Mouse (Mus musculus) fibroblast of lung, adult 2 months (primary cell): Measurements from ENCODE around the gene Rufy4.
A peak's percentile ranks its signal among the peaks of the same experiment; 100 is the strongest.

Source experiments
- DNase-seq: peaks from one replicate; pipeline ENCODE4 v3.0.0-alpha.2; 2011; ENCODE audit warnings: low read depth

The Rufy4 gene

DNA sequence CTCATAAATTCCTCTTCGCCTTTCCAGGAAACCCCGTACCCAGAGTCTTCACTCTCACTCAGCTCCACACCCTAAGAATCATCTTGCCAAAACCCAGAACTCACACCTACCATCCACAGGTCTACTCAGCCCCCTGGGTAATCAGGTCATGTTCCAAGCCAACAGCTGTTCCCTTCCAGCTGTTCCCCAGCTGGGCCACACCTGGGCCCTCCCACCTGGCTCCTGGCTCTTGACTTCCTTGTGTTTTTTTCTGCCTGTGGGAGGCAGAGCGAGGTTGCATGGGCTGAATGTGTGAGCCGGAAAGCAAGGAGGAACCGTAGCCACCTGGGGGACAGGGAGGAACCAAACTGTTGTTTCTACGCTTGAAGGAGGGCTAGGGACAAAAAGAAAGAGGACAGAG, 19.1 kb upstream of the Rufy4 start:
- no peak for DNase-seq

DNA sequence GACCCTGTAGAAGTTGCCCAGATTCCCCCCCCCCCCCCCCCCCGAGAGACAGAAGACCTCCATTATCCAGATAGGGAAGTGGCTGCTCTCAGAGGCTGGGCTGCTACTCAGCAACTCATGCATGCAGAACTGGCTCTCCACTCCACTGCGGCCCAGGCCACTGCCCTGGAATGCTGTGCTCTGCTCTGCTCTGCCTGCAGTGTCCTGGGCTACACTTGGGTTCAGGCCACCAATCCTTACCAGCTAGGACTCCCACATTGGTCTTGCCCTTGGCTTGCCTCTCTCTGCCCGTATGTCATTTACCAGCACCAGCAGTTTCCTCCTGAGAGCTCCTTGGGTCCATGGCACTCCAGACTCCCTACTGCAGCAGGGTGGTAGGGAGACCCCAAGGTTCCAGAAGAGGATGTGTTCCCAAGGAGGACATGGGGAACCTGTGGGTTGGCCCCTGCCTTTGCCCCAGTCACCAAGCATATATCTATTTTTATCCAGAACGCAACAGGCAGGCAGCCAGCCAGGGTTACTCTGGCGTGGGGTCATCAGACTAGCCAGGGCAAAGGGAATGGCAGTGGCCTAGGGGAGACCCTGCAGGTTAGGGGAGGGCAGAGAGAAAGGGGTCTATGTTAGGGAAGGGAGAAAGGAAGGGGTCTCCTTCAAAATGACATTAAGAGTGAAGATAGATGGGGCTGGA, 17.3 kb upstream of the Rufy4 start:
- no peak for DNase-seq

DNA sequence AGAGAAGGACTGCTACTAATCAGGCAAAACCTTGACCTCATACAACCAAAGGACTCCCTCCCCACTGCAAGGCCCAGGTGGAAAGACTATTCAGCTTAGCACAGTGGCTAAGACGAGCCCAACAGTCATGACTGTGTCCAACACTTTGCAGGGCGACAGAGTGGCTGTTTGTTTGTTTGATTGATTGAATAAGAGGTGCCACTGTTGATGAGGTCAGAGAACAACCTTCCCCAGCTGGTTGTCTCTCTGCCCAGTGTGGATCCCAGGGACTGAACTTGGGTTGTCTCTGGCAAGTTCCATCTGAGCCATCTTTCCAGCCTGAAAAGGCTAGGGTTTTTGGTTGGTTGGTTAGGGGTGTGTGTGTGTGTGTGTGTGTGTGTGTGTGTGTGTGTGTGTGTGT, 15.7 kb upstream of the Rufy4 start:
- no peak for DNase-seq

DNA sequence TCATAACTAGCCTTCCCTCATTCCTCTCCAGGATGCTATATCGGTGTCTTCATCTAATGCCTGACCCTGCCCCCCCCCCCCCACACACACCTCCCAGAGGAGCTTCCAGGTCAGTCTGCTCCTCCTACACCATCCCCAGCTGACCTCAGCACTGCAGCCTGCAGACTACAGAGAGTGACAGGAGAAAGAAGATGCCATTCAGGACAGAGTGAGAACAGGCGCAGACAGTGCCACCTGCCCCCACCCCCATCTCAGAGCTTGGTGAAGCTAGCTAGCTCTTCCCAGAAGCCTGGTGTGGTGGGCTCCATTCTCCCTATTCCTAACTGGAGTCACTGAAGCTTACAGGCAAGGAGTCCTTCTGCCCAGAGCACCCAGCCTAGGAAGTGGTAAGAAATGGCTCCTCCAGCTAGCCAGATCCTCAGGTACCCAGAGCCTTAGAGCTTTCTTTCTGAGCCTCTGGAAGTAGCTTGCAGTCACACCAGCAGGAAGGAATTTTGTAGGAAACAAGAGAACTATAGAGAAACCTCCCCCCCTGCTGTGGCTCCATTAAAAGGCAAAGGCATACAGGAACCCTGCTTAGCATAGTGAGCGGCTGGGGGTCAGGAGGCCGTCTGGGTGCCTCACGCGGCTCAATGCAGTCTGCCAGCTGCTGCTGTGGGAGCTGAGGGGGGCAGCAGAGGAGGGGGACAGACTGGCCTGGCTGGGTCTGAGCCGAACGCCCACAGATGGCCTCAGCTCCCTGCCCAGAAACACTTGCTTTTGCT, 14.2 kb upstream of the Rufy4 start:
- peak; percentile 57 for DNase-seq

DNA sequence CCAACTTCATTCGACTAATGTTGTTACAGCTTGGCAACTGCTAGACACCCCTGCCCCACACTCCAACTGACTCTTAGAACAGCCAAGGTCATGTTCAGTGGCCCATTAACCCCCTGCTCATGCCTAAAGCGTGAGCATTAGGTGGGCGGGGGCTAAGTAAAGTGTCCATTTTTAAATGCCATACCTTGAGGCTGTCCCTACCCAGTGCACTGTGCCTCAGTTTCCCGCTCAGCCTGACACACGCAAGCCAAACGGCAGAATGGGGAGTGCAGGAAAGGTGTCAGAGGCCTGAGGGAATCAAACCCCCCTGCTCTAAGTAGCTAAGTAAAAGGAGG, 13.7 kb upstream of the Rufy4 start:
- no peak for DNase-seq

DNA sequence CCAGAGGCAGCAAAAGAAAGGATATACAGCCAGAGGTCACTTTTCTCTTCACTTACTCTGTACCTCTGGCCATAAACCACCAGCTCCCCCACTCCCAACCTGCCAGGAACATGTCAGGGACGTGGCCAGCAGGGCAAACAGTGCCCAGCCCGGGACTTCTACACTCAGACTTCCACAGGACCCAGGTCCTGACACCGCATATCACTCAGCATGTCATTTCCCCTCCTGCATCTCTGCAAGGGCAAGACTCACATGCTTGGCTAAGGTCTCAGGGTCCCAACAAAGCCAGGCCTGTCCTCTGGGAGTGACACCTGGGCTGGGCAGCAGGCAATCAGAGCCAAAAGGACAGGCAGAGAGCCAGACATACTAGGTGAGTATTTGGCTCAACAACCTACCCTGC, 12.3 kb upstream of the Rufy4 start:
- no peak for DNase-seq

DNA sequence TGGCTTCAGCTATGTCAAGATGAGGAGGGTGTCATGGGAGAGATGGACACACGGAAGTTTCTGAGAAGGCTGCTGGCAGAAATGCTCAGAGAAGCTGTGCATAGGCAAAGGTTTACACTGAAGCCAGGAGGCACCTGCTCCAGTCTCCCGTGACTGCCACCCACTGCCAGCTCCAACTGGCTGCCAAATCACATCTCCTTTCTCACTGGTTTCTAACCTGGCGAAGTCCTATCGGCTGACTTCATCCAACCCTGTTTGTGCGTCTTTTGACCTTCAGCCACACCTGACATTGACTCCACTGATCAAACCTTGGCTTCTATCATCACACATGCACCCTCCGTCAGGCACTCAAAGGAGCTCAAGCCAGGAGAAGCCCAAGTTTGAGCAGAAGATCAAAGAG, 7.5 kb upstream of the Rufy4 start:
- no peak for DNase-seq

DNA sequence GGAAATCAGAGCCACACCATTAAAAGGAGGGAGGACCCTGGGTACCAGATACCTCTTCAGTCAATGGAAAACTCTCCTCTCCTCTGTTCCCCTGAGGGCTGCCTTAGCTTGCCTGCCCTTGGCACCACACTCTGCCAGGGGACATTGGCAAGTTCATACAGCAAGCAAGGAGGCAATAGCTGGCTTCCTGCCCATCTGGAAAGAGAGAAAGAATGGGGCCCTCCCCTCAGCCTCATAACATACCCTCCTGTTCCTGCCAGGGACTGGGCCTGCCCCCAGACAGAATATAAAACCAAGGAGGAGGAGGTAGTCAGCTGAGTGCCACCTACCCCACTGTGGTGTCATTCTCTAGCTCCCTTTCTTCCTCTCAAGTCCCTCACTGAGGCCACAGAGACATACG, 6.2 kb upstream of the Rufy4 start:
- DNase-seq = no peak

DNA sequence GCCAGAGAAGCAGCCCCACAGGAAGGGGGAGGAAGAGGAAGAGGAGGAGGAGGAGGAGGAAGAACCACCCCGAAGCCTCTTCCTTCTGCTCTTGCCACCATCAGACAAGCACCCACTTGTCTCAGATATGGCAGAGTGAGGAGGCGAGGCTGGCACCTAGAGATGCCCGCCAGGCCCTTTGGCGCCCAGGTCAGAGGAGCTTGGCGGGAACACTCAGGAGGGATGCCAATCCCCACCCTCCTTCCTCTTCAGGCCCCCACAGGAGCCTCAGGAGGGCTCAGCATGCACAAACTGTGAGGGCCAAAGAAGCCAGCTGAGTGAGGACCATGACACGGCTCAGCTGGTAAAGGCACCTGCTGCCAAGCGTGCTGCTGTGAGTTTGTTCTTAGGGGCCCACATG, 4.2 kb upstream of the Rufy4 start:
- no peak for DNase-seq

DNA sequence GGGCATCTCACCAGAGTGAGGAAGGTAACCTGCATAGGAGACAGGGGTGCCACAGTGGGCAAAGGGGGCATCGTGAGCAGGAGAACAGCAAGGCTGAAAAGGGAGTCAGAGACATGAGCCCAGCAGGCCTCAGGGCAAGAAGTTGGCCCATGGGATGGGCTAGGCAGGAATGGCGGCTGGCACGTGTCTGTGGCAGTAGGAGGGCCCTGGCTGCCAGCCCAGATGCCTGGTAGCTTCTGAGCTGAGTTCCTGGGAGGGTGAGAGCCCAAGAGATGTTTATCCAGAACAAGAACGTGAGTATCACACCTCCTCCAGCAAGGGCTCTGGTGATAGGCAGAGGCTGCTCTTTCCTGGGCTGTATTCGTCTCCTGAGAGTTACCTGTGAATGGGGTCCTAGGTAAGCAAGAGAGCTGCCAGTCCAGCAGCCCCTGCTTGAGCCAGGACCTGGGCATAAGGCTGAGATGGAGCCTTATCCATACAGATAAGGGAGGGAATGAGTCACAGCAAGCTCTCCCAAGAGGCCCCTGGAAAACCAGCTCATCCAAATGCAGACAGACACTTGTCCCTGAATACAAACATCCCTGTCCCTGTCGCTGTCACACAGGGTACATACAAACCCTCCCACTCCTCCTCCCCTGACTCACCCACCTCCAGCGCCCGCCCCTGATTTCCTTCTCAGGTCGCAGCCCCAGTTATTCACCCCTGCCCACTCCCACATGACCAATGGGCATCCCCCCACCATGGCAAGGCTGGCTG, 3.3 kb upstream of the Rufy4 start:
- no peak for DNase-seq

DNA sequence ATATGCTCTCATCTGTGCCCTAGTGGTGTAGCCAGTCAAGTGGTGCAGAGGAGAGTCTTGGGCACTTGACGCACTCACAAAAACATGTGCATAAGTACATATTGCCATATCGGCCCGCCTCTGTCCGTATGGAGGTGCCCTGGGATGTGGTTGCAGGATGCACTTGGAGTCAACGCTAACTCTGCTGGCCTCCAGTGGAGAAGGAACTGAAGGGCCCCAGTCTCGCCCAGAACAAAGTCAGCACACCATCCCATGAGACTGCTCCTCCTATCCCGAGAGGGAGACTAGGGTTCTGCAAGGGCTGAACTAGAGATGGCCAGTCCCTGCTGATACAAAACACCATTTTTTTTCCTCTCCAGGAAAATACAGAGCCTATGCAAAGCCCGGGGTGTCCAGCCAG, 2.1 kb upstream of the Rufy4 start:
- DNase-seq = no peak

DNA sequence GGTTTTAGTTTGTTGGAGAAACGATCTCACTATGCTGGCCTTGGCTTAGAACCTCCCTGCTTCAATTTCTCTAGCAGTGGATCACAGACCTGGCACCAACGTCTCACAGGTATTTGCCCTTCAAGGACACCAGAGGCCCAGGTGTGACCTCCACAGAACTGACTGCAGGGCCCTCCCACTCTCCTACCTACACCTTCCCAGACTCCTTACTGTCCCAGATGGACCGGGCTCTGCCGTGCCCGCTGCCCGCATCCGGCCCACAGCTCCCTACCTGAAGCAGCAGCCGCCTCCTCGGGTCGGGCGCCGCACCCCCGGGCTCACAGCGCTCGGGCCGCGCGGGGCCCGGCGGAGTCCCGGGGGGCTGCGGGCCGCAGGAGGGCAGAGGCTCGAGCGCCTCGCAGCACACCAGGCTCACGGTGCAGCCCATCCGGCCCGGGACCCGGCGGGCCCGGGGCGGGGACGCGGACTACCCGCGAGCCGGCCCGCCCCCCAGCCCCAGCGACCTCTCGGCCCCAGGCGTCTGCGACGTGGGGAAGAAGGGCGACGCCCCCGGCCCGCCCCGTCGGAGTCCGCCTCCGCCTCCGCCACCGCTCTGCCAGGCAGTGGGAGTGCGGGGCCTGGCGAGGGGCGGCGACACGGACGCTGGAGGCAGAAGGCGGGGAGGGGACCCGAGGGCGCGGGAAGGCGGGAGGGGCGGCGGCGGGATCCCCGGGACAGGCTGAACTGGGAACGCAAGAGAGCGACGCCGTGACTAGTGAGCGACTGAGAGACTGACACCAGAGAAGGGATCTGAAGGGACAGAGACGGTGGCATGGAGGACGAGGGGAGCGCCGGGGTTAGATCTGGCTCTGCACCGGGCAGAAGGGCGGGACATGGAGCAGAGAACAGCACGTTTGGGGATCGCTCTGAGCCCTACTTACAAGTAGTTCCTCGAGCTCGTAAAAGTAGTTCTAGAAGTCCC, 1.0 kb upstream of the Rufy4 start, which contains the start of gene Tns1:
TSS of gene Tns1 (minus strand) at position 429 of the 961 bp plus-strand sequence.
- no peak for DNase-seq

DNA sequence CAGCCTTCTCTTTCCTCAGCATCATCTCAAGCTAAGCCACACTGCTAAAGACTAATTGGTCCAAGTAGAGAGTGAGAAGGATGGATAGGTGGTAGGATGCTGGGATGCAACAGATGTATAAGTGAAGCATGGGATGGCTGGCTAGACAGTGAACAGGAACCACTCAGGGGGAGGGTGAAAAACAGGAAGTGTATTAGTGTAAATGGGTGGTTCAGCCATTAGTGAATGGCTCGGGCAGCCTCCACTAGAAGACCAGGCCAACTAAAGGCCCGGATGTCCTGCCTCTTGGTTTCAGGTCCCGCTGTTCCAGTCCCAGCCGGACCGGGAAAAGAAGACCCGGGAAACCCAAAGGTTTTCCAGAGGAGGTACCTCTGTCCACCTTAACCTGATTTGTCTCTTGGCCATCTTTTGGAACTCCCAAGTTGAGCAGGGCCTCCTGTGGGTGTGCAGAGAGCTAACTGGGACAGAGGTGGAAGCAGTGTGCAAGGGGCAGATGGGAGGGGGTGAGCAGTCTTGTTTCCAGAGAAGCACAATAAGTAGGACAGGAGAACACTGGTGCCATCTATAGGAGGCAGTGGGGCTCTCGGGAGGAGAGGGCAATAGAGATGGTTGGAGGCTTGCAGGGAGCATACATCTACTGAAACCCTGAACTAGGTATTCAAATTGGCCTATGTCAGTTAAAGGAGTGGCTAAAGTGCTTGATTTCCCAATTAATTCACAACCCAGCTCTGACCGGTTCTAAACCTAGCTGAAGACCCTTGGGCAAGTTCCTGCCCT, 5.7 kb downstream of the Rufy4 start:
- no peak for DNase-seq

DNA sequence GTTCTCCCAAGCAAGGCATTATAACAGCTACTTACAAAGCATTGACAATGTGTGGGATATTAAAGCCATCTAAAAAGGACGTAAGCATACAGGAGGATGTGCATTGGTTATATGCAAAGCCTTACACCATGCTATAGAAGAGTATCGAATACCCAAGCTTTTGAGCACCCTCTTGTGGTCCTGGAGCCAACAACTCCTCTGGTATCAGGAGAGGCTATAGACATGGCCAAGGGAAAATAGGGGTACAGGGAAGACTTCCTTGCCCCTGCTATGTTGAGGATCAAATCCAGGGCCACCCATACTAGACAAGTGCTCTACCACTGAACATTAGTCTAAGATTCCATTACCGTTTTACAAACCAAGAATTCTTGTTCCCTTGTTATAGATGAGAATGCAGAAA, 6.7 kb downstream of the Rufy4 start:
- no peak for DNase-seq

DNA sequence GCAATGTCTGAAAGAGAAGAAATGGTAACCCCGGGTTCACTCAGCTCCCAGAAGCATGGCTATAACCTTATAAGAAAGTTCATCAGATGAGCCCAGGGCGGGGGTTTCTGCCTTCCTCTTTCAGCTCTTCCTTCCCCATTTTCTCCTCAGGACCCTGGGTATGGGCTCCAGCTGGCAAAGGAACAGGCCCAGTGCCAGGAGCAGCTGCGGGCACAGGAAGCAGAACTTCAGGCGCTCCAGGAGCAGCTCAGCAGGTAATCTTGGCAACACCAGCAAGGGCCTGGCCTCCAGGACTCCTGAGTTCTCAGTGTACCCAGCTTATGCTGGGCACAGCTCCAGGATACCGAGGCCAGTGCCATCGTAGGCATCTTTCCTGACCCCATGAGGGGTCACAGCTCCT, 8.6 kb downstream of the Rufy4 start:
- DNase-seq = no peak

DNA sequence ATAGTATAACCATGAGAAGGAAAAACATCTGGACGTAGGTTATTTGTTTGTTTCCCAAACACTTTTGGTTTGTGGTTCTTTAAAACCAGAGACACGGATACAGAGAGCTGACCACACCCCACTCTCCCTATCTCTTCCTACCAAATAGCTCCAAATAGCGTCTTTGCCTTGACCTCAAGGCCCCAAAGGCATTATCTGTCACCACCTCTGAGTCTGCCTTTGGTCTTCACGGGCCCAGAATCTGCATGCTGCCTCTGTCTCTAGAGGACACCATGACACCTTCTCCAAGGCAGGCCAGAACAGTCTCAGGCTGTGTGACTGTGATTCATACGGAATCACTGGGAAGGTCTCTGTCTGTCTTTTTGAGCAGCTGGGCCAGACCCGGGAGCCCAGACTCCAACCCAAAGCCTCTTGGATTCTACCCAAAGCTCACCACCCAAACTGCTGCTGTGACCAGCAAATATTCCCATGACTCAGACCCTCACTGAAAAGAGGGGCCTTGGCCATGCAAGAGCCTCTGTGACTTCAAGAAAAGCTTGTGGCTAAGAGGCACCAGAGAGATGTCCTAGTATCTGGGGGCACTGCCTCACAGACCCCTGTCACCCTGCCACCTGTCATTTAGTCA, 10.1 kb downstream of the Rufy4 start:
- DNase-seq = no peak

DNA sequence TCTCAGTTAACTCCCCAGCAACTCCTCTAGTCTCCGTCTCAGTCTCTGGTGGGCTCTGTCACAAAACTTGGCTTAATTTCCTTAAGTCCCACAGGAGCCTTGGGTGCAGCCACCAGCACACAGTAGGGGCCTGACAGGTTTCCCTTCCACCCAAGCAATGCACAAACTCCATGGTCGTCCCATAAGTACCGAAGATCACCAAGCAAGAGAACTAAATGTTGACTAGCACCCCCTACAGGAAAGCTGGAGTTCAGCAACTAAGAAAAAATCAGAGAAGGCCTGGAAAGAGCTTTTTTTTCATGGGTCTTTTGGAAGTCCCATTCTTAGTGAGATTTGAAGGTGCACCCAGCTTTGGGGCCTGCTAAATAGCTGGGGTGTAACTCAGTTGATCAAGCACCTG, 14.1 kb downstream of the Rufy4 start:
- no peak for DNase-seq

DNA sequence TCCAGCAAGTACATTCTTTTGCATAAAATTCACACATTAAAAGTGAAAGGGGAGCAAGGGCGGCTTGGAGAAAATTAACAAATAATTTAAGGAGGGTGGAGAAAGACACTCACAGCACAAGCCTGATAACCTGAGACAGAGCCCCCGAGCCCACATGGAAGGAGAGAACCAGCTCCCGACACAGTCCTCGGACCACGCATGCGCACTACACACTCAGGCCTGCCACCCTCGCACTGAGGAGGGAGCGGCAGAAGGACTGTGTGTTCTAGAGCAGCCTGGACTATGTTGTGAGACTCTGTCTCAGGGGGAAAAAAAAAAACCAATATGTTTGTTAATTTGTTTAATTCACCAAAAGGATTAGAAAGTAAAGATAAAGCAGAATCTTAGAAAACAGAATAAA, 16.4 kb downstream of the Rufy4 start:
- no peak for DNase-seq

DNA sequence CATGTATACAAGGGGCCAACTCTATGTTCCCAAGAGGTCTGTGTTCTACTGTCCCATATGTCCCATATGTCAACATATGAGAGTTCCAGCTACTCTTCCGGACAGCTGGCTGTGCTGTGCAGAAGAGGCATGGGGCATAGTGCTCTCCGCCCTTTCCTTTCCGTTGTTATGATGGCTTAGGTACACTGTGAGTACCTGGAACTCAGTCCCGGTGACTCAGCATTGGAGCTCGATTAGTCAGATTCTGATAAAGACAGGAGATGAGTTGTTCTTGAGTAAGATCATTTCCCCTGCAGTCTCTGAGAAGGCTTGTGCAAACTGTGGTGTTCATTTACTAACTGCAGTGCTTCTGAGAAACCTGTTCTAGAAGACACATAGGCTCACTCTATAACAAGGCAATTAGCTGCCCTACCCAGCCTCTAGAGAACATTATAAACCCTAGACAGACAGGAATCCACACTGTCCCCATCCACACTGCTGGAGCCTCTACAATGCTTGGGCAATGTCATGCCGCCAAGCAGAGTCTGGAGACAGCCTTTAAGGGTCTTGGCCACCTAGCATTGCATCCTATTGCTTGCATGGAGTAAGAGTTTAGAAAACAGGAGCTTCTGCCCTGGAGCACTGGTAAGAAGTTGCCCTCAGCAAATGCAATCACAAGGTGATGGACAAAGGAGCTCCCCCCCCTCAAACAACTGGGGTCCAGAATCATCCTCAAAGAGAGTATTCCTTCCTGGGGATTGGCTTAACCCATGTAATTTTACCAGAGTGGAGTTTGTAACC, 24.0 kb downstream of the Rufy4 start:
- no peak for DNase-seq

DNA sequence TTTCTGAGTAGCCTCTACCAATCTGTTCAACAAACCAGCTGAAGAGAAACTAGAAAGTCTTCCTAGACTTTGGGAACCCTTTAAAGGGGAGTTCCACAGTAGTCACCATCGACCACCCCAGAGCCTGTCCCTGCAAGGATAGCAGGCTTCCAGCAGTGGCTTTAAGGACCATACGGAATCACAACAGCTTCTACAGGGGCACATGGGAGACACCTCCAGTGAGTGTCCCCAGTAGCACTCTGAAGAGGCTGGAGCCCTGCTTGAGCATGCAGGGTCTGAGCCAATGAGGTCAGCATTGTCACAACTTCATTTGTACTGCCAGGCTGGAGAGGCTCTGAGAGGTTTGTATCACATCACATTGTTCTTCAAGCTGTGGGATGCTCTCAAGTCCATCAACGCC, 24.8 kb downstream of the Rufy4 start:
- no peak for DNase-seq
